Mouse (Mus musculus) cerebellum, adult 9-11 months (tissue): ENCODE results near the gene Pigv.

Experiments used
- DNase-seq: peaks from one replicate; pipeline ENCODE4 v3.0.0; 2022

Pigv gene

DNA sequence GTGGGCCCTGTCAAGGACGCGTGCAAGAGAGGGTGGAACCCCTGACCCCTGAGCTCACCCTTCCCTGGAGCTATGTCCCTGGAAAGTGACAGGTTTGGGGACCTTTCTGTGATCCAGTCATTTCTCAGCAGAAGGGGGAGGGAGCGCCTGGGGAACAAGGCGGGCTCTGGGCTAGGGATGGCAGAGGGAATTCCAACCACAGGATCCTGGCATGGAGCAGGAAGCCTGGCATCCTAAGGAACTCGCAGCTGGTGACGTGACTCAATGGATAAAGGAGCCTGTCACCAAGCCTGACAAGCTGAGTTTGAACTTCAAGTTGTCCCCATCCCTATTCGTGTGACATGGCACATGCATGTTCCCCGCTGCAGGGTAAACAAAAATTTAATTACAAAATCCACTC, 59.4 kb downstream of the Pigv start:
- no peak for DNase-seq

DNA sequence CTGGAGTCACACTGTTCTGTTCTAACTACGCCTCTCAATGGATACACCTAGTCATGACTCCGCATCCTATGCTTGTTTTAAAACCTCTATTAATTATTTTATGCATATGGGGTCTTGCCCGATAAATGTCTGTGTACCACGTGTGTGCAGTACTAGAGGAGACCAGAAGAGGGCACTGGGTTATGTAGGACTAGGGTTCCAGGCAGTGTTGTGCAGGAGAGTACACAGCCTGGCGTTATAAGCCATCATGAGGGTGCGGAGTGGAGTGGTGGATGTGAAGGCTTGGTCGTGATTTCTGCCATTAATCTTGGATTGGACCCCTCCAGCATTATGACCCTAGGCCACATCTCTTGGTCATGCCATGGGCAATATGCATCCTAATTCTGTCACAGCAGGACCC, 60.0 kb downstream of the Pigv start:
- DNase-seq: no peak

DNA sequence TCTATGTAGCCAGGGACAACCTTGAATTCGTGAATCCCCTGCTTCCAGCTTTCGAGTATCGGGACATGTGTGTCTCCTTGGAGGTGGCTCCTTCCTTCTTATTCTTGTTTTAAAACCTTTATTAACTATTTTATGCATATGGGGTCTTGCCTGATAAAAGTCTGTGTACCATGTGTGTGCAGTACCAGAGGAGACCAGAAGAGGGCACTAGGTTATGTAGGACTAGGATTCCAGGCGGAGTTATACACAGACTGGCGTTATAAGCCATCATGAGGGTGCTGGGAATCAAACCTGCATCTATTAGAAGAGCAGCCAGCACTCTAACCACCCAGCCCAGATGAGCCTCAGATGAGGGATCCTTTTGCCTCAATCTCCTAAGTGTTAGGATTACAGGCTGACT, 60.6 kb downstream of the Pigv start:
- no peak for DNase-seq
